Mouse (Mus musculus): Measurements from ENCODE around the gene Vmp1. TPM values are rescaled to one million over a fixed set of nuclear protein-coding genes. Genes with fewer than 3 reads are reported as not detected.
A peak's percentile ranks its signal among the peaks of the same experiment; 100 is the strongest.

Vmp1 gene
- polyA plus RNA-seq, 1 experiment, result 132 TPM

GRCm38 (mm10) chr11:86598154-86598553 is 85.5 kb downstream of the Vmp1 start:
- DNase-seq, result no peak

GRCm38 (mm10) chr11:86596976-86597375 is 86.7 kb downstream of the Vmp1 start:
- Histone ChIP-seq H3K27me3 (ENCODE audit: control insufficient read depth, insufficient read depth, low read length) (no peaks in the 10 kb centered on the region), H3K4me1 (ENCODE audit: control insufficient read depth, insufficient read depth, low read length) (no peaks in the 10 kb centered on the region), H3K27ac (ENCODE audit: insufficient read depth, low read length) (no peak overlapping the region), H3K4me3 (replicated peaks; ENCODE audit: insufficient read depth, low read depth, low read length) (no peak overlapping the region)
- 89% methylated on average over 3 of the region's 3 CpGs for WGBS
- TF ChIP-seq POLR2A (IDR thresholded peaks at IDR 0.05; ENCODE audit: borderline replicate concordance, insufficient read depth, low read length), result no peak
- no peak for TF ChIP-seq CTCF (IDR thresholded peaks at IDR 0.05; ENCODE audit: borderline replicate concordance, insufficient read depth, low read depth, low read length)
- DNase-seq, result no peak

More at GRCm38 (mm10) chr11:86598154-86598553, 85.5 kb downstream of the Vmp1 start:
- 91% methylated on average over 5 of the region's 5 CpGs for WGBS
- no peak overlapping the region for H3K4me3 ChIP-seq (replicated peaks; ENCODE audit: insufficient read depth, low read depth, low read length)
- no peak for TF ChIP-seq CTCF (IDR thresholded peaks at IDR 0.05; ENCODE audit: borderline replicate concordance, insufficient read depth, low read depth, low read length)
- TF ChIP-seq POLR2A (IDR thresholded peaks at IDR 0.05; ENCODE audit: borderline replicate concordance, insufficient read depth, low read length), result no peak
- H3K27me3 ChIP-seq (ENCODE audit: control insufficient read depth, insufficient read depth, low read length), result no peaks in the 10 kb centered on the region
- H3K4me1 ChIP-seq (ENCODE audit: control insufficient read depth, insufficient read depth, low read length), result no peaks in the 10 kb centered on the region
- H3K27ac ChIP-seq (ENCODE audit: insufficient read depth, low read length), result no peak overlapping the region

GRCm38 (mm10) chr11:86596187-86596960 is 87.3 kb downstream of the Vmp1 start:
- Histone ChIP-seq H3K27ac (ENCODE audit: insufficient read depth, low read length) (no peak overlapping the region), H3K4me3 (replicated peaks; ENCODE audit: insufficient read depth, low read depth, low read length) (no peak overlapping the region), H3K27me3 (ENCODE audit: control insufficient read depth, insufficient read depth, low read length) (no peaks in the 10 kb centered on the region), H3K4me1 (ENCODE audit: control insufficient read depth, insufficient read depth, low read length) (no peaks in the 10 kb centered on the region)
- 80% methylated on average over 7 of the region's 7 CpGs for WGBS
- TF ChIP-seq CTCF (IDR thresholded peaks at IDR 0.05; ENCODE audit: borderline replicate concordance, insufficient read depth, low read depth, low read length), result no peak
- TF ChIP-seq POLR2A (IDR thresholded peaks at IDR 0.05; ENCODE audit: borderline replicate concordance, insufficient read depth, low read length), result no peak
- DNase-seq, result peak in 1 of 2 experiments; percentile 12

- Histone ChIP-seq H3K4me3 (replicated peaks; ENCODE audit: insufficient read depth, low read depth, low read length) (no peak overlapping the region), H3K4me1 (ENCODE audit: control insufficient read depth, insufficient read depth, low read length) (no peaks in the 10 kb centered on the region), H3K27me3 (ENCODE audit: control insufficient read depth, insufficient read depth, low read length) (no peaks in the 10 kb centered on the region), H3K27ac (ENCODE audit: insufficient read depth, low read length) (no peak overlapping the region)
- no peak for DNase-seq
- 93% methylated on average over 6 of the region's 6 CpGs for WGBS
- no peak for TF ChIP-seq CTCF (IDR thresholded peaks at IDR 0.05; ENCODE audit: borderline replicate concordance, insufficient read depth, low read depth, low read length)
- TF ChIP-seq POLR2A (IDR thresholded peaks at IDR 0.05; ENCODE audit: borderline replicate concordance, insufficient read depth, low read length), result no peak
These were observed 88.3 kb downstream of the Vmp1 start for GRCm38 (mm10) chr11:86595366-86595765.

GRCm38 (mm10) chr11:86594188-86594876 is 89.3 kb downstream of the Vmp1 start:
- no peak for DNase-seq
- 77% methylated on average over 6 of the region's 6 CpGs for WGBS
- Histone ChIP-seq H3K4me1 (ENCODE audit: control insufficient read depth, insufficient read depth, low read length) (no peaks in the 10 kb centered on the region), H3K4me3 (replicated peaks; ENCODE audit: insufficient read depth, low read depth, low read length) (no peak overlapping the region), H3K27ac (ENCODE audit: insufficient read depth, low read length) (no peak overlapping the region), H3K27me3 (ENCODE audit: control insufficient read depth, insufficient read depth, low read length) (no peaks in the 10 kb centered on the region)
- TF ChIP-seq POLR2A (IDR thresholded peaks at IDR 0.05; ENCODE audit: borderline replicate concordance, insufficient read depth, low read length) (no peak), CTCF (IDR thresholded peaks at IDR 0.05; ENCODE audit: borderline replicate concordance, insufficient read depth, low read depth, low read length) (no peak)

- H3K27ac ChIP-seq (ENCODE audit: insufficient read depth, low read length), result no peak overlapping the region
- no peak overlapping the region for H3K4me3 ChIP-seq (replicated peaks; ENCODE audit: insufficient read depth, low read depth, low read length)
- no peaks in the 10 kb centered on the region for H3K27me3 ChIP-seq (ENCODE audit: control insufficient read depth, insufficient read depth, low read length)
- H3K4me1 ChIP-seq (ENCODE audit: control insufficient read depth, insufficient read depth, low read length), result no peaks in the 10 kb centered on the region
- no peak for DNase-seq
- TF ChIP-seq CTCF (IDR thresholded peaks at IDR 0.05; ENCODE audit: borderline replicate concordance, insufficient read depth, low read depth, low read length) (no peak), POLR2A (IDR thresholded peaks at IDR 0.05; ENCODE audit: borderline replicate concordance, insufficient read depth, low read length) (no peak)
- WGBS, result 79% methylated on average over 5 of the region's 5 CpGs
These were observed 90.2 kb downstream of the Vmp1 start for GRCm38 (mm10) chr11:86593443-86593842.

GRCm38 (mm10) chr11:86592993-86593392 is 90.6 kb downstream of the Vmp1 start:
- no peak overlapping the region for H3K27ac ChIP-seq (ENCODE audit: insufficient read depth, low read length)
- H3K27me3 ChIP-seq (ENCODE audit: control insufficient read depth, insufficient read depth, low read length), result no peaks in the 10 kb centered on the region
- no peak overlapping the region for H3K4me3 ChIP-seq (replicated peaks; ENCODE audit: insufficient read depth, low read depth, low read length)
- H3K4me1 ChIP-seq (ENCODE audit: control insufficient read depth, insufficient read depth, low read length), result no peaks in the 10 kb centered on the region
- DNase-seq, result no peak
- WGBS, result 48% methylated on average over 3 of the region's 3 CpGs
- TF ChIP-seq CTCF (IDR thresholded peaks at IDR 0.05; ENCODE audit: borderline replicate concordance, insufficient read depth, low read depth, low read length) (no peak), POLR2A (IDR thresholded peaks at IDR 0.05; ENCODE audit: borderline replicate concordance, insufficient read depth, low read length) (no peak)
